Mouse (Mus musculus) kidney, adult 2 months (tissue): ENCODE results near the gene Mapk7.

Experiments used
- CTCF ChIP-seq: fragments of 200-500 bp; conservative IDR thresholded peaks from 2 replicates; pipeline ENCODE4 v1.5.1; 2011; ENCODE audit warnings: low read depth, mild to moderate bottlenecking, control low read depth, low read length, moderate library complexity, mixed read lengths; ENCODE audit not compliant: insufficient read depth, insufficient read length
- POLR2A ChIP-seq: fragments of 200-500 bp; IDR thresholded peaks from one replicate; pipeline ENCODE4 v1.6.1; 2011; ENCODE audit warnings: low read depth, low read length, control low read depth

- TF ChIP-seq CTCF (no peak), POLR2A (no peak)
Measured at GRCm38 (mm10) chr11:61537362-61537761, 43.2 kb upstream of the Mapk7 start.
